Mouse (Mus musculus) embryonic fibroblast, embryonic 13.5 days (primary cell): ENCODE data around the gene Hspb3. TPM values are rescaled to one million over a fixed set of nuclear protein-coding genes. Genes with fewer than 3 reads are reported as not detected.

Experiments used
- H3K27ac ChIP-seq: 2 replicates; pipeline ENCODE4 v1.5.1; 2012; ENCODE audit warnings: low read length, control low read depth, inconsistent platforms; ENCODE audit not compliant: insufficient read depth
- H3K4me1 ChIP-seq: 2 replicates; pipeline ENCODE4 v1.6.1; 2011; ENCODE audit warnings: low read length; ENCODE audit not compliant: control insufficient read depth, insufficient read depth
- H3K4me3 ChIP-seq: 2 replicates; pipeline ENCODE4 v1.5.1; 2011; ENCODE audit warnings: mild to moderate bottlenecking, control low read depth, low read length; ENCODE audit not compliant: insufficient read depth
- CTCF ChIP-seq: IDR thresholded peaks from 2 replicates; pipeline ENCODE4 v1.5.1; 2011; ENCODE audit warnings: mild to moderate bottlenecking, control low read depth, low read length, moderate library complexity, borderline replicate concordance; ENCODE audit not compliant: insufficient read depth
- POLR2A ChIP-seq: IDR thresholded peaks from 2 replicates; pipeline ENCODE4 v1.6.1; 2011; ENCODE audit warnings: low read depth, mild to moderate bottlenecking, control low read depth, low read length, moderate library complexity
- polyA plus RNA-seq: library from polyadenylated mRNA; stranded (reverse); fragments of >200 nt; gene quantifications from 2 replicates; pipeline ENCODE4 v1.2.4, GENCODE M21; 2011; ENCODE audit warnings: low read depth; ENCODE audit not compliant: missing spikeins, insufficient read length

The Hspb3 gene
- polyA plus RNA-seq, 1 experiment = not detected

DNA sequence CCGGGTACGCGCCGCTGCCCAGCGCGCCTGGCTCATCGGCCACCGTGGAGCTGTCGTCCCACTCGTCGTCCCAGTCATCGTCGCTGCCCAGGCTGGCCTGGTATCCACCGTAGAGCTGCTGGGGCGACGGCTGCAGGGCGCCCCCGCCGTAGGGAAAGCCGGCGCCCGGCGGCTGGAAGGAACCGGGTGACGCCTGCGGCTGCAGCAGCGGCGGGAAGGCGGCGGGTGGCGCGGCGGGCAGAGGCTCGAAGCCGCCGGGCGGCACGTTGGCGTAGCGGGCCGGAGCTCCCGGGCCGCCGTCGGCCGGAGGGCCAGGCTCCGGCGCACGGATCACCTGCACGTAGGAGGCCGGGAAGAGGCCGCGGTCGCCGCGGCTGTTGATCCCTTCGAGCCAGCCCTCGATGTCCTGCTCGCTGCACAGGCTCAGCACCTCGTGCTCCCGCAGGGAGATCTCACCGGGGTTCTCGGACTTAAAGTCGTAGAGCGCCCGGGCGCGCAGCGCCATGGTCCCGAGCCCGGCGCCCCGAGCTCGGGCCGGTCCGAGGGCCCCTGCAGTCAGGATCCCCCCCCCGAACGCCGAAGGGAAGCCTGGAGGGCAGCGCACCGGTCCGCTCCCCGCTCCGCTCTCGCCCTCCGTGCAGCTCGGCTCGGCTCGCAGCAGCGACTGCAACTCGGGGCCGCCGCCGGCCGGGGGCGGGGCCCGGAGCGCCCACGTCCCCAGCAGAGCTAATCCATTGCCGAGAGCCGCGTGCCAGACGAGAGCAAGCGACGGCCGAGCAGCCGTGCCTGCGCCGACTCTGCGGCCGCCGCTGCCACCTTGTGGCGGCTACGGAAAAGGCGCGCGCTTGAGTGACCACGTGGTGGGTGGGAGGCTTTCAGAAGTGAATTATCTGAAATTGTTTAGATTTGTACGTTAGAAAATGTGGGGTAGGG lies 45.3 kb downstream of the Hspb3 start, which contains the start of gene Snx18:
Gene Snx18, minus strand, starts transcription at position 674 of the 933 bp plus-strand sequence.
- peaks cover 6% of the 10 kb centered on the region for H3K4me1 ChIP-seq
- peak within 1 kb of the TSS; percentile 95 for H3K4me3 ChIP-seq
- H3K27ac ChIP-seq = peak within 1 kb of the TSS; percentile 65
- TF ChIP-seq POLR2A (peak; percentile 95), CTCF (peak; percentile 84)

DNA sequence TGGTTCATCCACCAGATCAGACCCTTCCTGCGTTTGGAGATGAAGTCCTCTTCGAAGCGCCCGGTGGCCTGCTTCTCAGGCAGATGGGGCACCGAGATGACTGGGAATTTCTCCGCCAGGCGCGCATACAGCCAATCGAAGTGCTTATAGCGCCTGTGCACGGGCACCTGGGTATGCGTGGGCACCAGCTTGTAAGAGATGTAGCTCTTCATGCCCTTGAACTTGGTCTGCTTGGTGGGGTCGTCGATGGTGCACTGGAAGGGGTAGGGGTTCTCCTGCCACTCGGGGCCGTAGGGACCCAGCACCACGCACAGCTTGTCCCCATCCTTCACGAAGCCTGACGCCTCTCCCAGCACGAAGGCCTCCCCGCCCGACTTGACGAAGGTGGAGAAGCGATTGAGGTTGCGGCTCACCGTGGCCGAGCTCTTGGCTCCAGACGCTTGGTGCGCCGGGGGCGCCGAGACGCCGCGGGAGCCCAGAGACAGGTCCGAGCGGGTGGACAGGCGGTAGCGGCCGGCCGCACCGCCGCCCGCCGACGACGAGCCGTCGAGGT lies 46.1 kb downstream of the Hspb3 start:
- Histone ChIP-seq H3K27ac (peak overlapping the region; percentile 65; the same call in 1 of the 2 replicates), H3K4me1 (peaks cover 7% of the 10 kb centered on the region), H3K4me3 (peak overlapping the region; percentile 95)
- no peak for TF ChIP-seq CTCF
- TF ChIP-seq POLR2A = peak; percentile 21; the same call in 1 of the 2 replicates

DNA sequence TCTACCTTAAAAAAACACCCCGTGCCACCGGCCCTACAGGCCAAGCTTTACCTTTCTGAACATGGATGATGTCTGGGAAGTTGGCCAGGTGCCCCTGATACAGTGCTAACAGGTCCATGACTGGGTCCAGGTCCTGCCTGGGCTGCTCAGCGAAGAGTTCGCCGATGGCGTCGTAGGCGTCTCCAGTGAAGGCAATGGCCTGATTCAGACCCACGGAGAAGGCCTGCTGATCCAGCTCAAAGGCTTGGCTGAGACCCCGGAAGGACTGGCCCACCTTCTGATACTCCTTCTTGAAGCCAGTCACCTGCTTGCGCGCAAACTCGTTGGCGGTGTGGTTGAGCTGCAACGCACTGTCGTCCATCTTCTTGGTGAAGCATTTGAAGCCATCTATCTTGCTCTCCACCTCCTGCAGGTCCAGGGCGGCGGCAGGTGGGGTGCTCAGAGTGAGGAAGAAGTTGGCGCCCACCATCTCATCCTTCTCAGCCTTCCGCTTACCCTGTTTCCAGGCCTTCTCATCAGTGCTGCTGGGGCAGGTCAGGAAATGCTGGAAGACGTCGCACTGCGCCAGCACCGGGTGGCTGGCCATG lies 46.6 kb downstream of the Hspb3 start:
- H3K27ac ChIP-seq = peak overlapping the region; percentile 66

DNA sequence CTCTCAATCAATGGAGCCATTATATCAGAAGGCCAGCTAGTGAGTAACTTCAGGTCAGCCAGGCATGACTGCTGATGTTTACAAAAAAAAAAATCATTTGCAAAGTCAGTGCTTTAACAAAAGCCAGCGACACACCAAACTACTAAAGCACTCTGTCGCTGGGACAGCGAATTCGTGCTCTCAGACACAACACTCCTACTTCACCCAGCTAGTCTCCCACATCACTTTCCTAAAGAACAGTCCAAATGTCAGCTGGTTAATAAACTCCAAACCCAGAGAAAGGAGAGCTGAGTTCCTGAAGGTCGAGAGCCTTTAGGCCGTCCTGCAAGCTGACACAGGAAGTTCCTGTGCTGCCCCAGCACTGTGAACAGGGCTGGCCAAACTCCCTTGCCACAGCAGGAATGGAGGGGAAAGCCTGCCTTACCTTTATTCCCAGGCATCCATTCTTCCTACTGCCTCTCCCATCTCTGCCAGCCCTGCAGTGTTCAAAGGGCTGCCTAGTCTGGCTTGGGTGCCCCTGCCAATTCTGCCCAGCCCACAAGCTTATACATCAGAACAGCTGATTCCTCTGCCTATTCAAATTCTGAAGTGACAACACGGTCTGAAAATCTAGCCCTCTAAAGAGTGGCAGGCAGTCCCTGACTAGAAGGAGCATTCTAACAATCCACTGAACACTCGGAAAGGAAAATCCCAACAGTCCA lies 47.4 kb downstream of the Hspb3 start:
- Histone ChIP-seq H3K4me3 (peak overlapping the region; percentile 95), H3K4me1 (peaks cover 8% of the 10 kb centered on the region; the same call in 1 of the 2 replicates), H3K27ac (peak overlapping the region; percentile 66)
- TF ChIP-seq CTCF = no peak
- no peak for TF ChIP-seq POLR2A

More for the DNA sequence above, 46.6 kb downstream of the Hspb3 start:
- TF ChIP-seq POLR2A (no peak), CTCF (no peak)
- Histone ChIP-seq H3K4me1 (peaks cover 9% of the 10 kb centered on the region), H3K4me3 (peak overlapping the region; percentile 95)

DNA sequence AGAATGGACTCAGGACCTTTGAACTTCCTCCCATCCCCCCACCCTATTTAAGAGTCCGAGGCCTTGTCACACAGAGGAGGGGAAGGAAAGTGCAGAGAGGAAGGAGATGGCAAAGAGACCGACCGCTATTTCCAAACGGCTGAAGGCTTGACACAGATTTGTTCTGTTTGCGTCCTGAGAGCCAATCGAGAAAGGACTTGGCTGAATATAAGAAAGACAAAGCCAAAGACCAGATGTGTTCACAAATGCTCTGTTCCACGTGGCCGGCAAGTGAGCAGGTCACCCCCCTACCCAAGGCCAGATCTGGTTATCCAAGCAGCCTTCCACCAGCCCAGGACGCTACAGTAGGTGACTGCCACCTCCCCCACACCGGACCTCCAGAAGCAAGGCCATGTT lies 47.9 kb downstream of the Hspb3 start:
- H3K4me3 ChIP-seq = peak overlapping the region; percentile 95
- TF ChIP-seq CTCF (no peak), POLR2A (no peak)
- peaks cover 7% of the 10 kb centered on the region; the same call in 1 of the 2 replicates for H3K4me1 ChIP-seq
- H3K27ac ChIP-seq = peak overlapping the region; percentile 66

DNA sequence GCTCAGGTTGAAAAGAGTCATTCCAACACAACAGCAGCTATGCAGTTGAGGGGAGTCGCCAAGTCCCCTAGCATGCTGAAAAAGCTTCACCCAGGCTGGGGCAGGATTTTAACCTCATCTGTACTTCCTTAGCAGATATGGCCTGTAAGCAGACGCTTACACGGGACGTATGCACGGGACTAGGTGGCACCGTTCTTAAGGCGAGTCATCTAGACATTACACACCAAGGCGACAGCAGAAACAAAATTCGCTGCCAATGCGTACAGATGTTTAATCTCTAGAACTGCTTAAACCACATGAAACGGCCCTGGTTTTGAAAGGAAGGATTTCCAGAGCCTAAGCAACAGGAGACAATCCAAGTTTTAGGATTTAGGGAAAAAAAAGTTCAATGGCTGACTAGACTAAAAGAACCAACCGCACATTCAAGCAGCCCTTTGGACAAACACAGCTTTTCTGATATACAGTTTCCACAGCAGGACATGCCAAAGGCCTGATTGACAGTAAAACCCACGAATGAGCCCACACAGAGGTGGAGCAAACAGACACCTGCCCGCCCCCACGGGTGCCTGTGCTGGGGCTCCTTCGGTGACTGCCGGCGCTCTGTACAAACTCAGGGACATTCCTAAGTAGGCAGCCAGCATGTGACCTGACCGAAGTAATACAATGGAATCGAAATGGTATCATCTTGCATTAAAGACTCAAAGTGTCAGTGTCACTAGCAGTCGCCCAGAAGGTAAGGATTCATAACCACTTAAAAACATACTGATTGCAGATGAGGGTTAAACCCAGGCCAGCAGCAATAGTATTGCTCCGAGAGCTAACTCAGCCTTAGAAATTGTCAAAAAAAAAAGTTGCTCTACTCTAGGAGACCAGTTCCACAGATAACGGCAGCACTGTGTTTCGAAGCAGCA lies 48.6 kb downstream of the Hspb3 start:
- H3K27ac ChIP-seq = peak overlapping the region; percentile 66
- TF ChIP-seq POLR2A (no peak; the same call in none of the 2 replicates), CTCF (no peak)
- peak overlapping the region; percentile 95 for H3K4me3 ChIP-seq
- 0 out of 2 replicates have a peak, but pooled peaks cover 7% of the 10 kb centered on the region for H3K4me1 ChIP-seq

DNA sequence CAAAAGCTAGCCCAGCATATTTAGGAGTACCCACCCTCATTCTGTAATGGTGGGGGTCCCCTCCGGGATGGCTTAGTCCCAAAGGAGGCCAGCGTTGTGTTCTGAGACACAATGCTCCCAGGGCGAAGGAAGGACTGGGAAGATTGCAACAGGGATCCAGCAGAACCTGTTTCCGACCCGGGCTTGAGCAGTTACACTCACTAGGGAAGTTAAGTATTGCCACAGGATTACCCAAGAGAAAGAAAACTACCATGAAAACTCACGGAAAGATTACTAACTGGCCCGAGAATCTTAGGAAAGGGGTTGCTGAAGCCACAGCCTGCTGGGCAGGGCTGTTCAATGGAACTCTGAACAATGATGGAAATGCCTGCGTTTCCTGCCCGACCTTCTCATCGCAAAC lies 49.6 kb downstream of the Hspb3 start:
- peak overlapping the region; percentile 51 for H3K4me3 ChIP-seq
- no peak for TF ChIP-seq POLR2A
- TF ChIP-seq CTCF = no peak
- 0 out of 2 replicates have a peak, but pooled peaks cover 7% of the 10 kb centered on the region for H3K4me1 ChIP-seq
- peak overlapping the region; percentile 44; the same call in 1 of the 2 replicates for H3K27ac ChIP-seq

DNA sequence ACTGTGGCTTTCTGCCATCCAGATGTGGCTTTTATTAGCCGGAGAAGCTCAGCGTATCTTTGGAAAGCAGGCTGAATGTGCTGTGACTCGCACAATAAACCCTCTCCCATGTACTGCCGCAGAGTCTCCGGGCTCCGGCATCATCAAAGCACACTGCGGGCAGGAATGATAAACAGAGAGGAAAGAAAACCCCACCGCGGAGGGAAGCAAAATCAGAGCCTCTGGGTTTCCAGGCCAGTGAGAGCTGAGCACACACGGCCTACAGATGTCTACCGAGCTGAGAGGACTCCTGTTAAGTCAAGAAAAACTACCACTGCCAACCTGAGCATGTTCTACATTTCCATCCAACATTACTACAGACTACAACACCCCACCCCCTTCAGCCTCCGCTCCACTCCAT lies 50.1 kb downstream of the Hspb3 start:
- peak overlapping the region; percentile 51 for H3K4me3 ChIP-seq
- H3K4me1 ChIP-seq = 0 out of 2 replicates have a peak, but pooled peaks cover 7% of the 10 kb centered on the region
- TF ChIP-seq CTCF (no peak), POLR2A (no peak)
- peak overlapping the region; percentile 44; the same call in 1 of the 2 replicates for H3K27ac ChIP-seq

Other genes starting within 250 kb of the Hspb3 start
- gene Snx18, start 45.1 kb downstream of the Hspb3 start, polyA plus RNA-seq = 42.3 and 60.7 TPM in 2 replicates
- 25.9 and 26.9 TPM in 2 replicates for gene Arl15, start 130.8 kb upstream of the Hspb3 start, polyA plus RNA-seq